9 mouse cellular contexts compared by ENCODE assay signal in the genomic region with DNA sequence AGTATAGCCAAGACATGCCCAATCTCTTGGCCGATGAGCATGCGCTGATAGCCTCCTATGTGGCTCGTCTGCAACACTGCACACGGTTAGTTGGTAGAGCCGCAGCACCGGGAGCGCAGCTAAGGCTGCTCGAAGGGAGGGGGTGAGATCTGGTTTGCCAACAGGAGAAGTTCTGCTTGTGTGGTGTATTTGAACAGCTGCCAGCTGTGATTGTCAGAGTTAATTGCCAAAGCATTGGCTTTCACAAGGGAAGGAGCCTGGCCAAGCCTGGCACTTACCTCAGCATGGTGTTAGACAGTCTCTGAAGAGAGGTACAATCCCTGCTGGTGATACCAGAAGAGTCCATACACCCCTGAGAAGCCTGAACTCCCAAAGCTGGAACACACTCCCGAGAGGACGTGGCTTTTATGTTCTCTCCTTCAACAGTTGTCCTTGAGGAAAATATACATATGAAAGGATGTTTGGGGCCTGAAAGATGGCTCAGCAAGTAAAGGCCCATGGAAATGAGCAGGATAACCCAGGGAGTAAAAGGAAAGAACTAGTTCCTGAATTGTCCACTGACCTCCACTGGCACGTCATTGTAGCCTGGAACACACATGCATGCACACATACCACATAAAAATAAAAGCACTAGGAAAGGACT.
DNase-seq lines count a peak whose midpoint lies in the region; ATAC-seq and TF ChIP-seq lines count a peak whose summit lies in the region.
"Had no signal": no experiment of that assay in that cellular context is flagged by ENCODE, and none has a peak within 500 bp of the region (broad histone marks: within the 10 kb centered on the region; RNA-seq: fewer than 3 reads in every experiment).

No protein-coding gene starts in this region.

- no peak overlapping the region for H3K27ac ChIP-seq in limb, embryonic 13.5 days
- H3K27ac ChIP-seq in limb, embryonic 10.5 days, result no peak overlapping the region
- no peak overlapping the region for H3K27ac ChIP-seq in forebrain, postnatal 0 days (ENCODE audit: low read depth, low read length)
- H3K27ac ChIP-seq in liver, embryonic 11.5 days (ENCODE audit: low read depth, low read length), result no peak overlapping the region

- peaks cover 3% of the 10 kb centered on the region; the same call in 1 of the 2 replicates for H3K4me1 ChIP-seq in limb, embryonic 13.5 days
- no peaks in the 10 kb centered on the region for H3K4me1 ChIP-seq in limb, embryonic 10.5 days
- H3K4me1 ChIP-seq in forebrain, postnatal 0 days (ENCODE audit: insufficient read depth), result no peaks in the 10 kb centered on the region
- H3K4me1 ChIP-seq in liver, embryonic 11.5 days (replicated peaks; ENCODE audit: control insufficient read depth, insufficient read depth, low read length), result no peaks in the 10 kb centered on the region; the same call in 1 of the 2 replicates

- 77% methylated on average over 11 of the region's 11 CpGs for WGBS in limb, embryonic 13.5 days
- 86% methylated on average over 11 of the region's 11 CpGs for WGBS in limb, embryonic 10.5 days
- 20% methylated on average over 11 of the region's 11 CpGs for WGBS in forebrain, postnatal 0 days
- WGBS in liver, embryonic 11.5 days, result 75% methylated on average over 11 of the region's 11 CpGs

- no peak overlapping the region for H3K4me2 ChIP-seq in limb, embryonic 13.5 days (replicated peaks)
- no peak overlapping the region for H3K4me2 ChIP-seq in forebrain, postnatal 0 days (ENCODE audit: low read depth)
- no peak overlapping the region for H3K4me2 ChIP-seq in liver, embryonic 11.5 days

- TF ChIP-seq CTCF in brain, embryonic 14.5 days (IDR thresholded peaks at IDR 0.05; ENCODE audit: borderline replicate concordance, extremely low read depth, insufficient read depth, insufficient read length), result no peak
- no peak for TF ChIP-seq CTCF in forebrain, postnatal 0 days (IDR thresholded peaks at IDR 0.05; ENCODE audit: low read depth)

- TF ChIP-seq POLR2A in brain, embryonic 14.5 days (IDR thresholded peaks at IDR 0.05; ENCODE audit: borderline replicate concordance, extremely low read depth, insufficient read depth, insufficient read length, poor library complexity, severe bottlenecking), result no peak

- no peak overlapping the region for H3K4me3 ChIP-seq in limb, embryonic 13.5 days
- H3K4me3 ChIP-seq in limb, embryonic 10.5 days, result no peak overlapping the region
- H3K4me3 ChIP-seq in forebrain, postnatal 0 days (ENCODE audit: low read depth, low read length), result no peak overlapping the region
- no peak overlapping the region for H3K4me3 ChIP-seq in liver, embryonic 11.5 days (ENCODE audit: low read depth, low read length)
- H3K4me3 ChIP-seq: myocyte had no signal

- H3K9me3 ChIP-seq in limb, embryonic 13.5 days, result no peaks in the 10 kb centered on the region
- H3K9me3 ChIP-seq in limb, embryonic 10.5 days (replicated peaks), result no peaks in the 10 kb centered on the region
- H3K9me3 ChIP-seq in forebrain, postnatal 0 days (ENCODE audit: low read length), result no peaks in the 10 kb centered on the region
- no peaks in the 10 kb centered on the region for H3K9me3 ChIP-seq in liver, embryonic 11.5 days (ENCODE audit: control insufficient read depth, low read length)

- DNase-seq in limb, embryonic 10.5 days (ENCODE audit: low spot score), result no peak
- DNase-seq in brain, embryonic 14.5 days (ENCODE audit: low read depth), result peak; percentile 94
- DNase-seq in forebrain, postnatal 0 days, result peak; percentile 69
- peak; percentile 71 for DNase-seq in left cerebral cortex, postnatal 4 days
- DNase-seq in gastrocnemius, postnatal 14 days, result no peak
- no peak for DNase-seq in gastrocnemius, adult 18-20 months (ENCODE audit: low spot score)
- no peak for DNase-seq in liver, embryonic 11.5 days (ENCODE audit: low spot score)

- no peak overlapping the region for H3K9ac ChIP-seq in limb, embryonic 13.5 days
- H3K9ac ChIP-seq in forebrain, postnatal 0 days, result no peak overlapping the region
- no peak overlapping the region for H3K9ac ChIP-seq in liver, embryonic 11.5 days (ENCODE audit: low read depth, low read length)

- ATAC-seq in limb, embryonic 13.5 days (ENCODE audit: low FRiP score, low read depth), result 0 out of 2 replicates have a peak, but pooled peaks have one; percentile 28
- ATAC-seq in forebrain, postnatal 0 days, result peak; percentile 75
- ATAC-seq in liver, embryonic 11.5 days (replicated peaks; ENCODE audit: low FRiP score), result no peak

- intact Hi-C loops in left cerebral cortex, postnatal 4 days (cut with DNase I), result no loop called here
- intact Hi-C loops in gastrocnemius, postnatal 14 days (cut with DNase I; ENCODE audit: low total_unique reads), result no loop called here

- H3K27me3 ChIP-seq in limb, embryonic 13.5 days, result no peaks in the 10 kb centered on the region
- no peaks in the 10 kb centered on the region for H3K27me3 ChIP-seq in limb, embryonic 10.5 days (ENCODE audit: low read depth, poor library complexity, severe bottlenecking)
- no peaks in the 10 kb centered on the region for H3K27me3 ChIP-seq in forebrain, postnatal 0 days (ENCODE audit: insufficient read depth, low read length)
- H3K27me3 ChIP-seq in liver, embryonic 11.5 days (replicated peaks; ENCODE audit: control insufficient read depth, insufficient read depth, low read length), result no peaks in the 10 kb centered on the region

- H3K36me3 ChIP-seq in limb, embryonic 13.5 days, result peaks cover 12% of the 10 kb centered on the region
- no peaks in the 10 kb centered on the region for H3K36me3 ChIP-seq in limb, embryonic 10.5 days
- H3K36me3 ChIP-seq in forebrain, postnatal 0 days (ENCODE audit: insufficient read depth), result no peaks in the 10 kb centered on the region
- no peaks in the 10 kb centered on the region for H3K36me3 ChIP-seq in liver, embryonic 11.5 days (ENCODE audit: control insufficient read depth, insufficient read depth, low read length)

Comparison
In these comparisons a context has a peak if more than half of its experiments do, and no peak if none do; other contexts are left out.
1. DNase-seq: peak in brain, embryonic 14.5 days (single experiment), forebrain, postnatal 0 days (single experiment) and left cerebral cortex, postnatal 4 days (single experiment); none in limb, embryonic 10.5 days (single experiment), gastrocnemius, postnatal 14 days (single experiment), gastrocnemius, adult 18-20 months (single experiment) and liver, embryonic 11.5 days (single experiment).